Mouse (Mus musculus) leukemia stem cell, adult 10-12 weeks (primary cell): Measurements from ENCODE around the gene Klhl10. TPM values are rescaled to one million over a fixed set of nuclear protein-coding genes. Genes with fewer than 3 reads are reported as not detected.

Source experiments
- polyA plus RNA-seq: library from polyadenylated mRNA; stranded (reverse); fragments of >175 nt; gene quantifications from 2 replicates; pipeline ENCODE4 v1.2.3, GENCODE M21; 2012; ENCODE audit warnings: low replicate concordance

Klhl10 gene
- polyA plus RNA-seq: not detected in 2 replicates

DNA sequence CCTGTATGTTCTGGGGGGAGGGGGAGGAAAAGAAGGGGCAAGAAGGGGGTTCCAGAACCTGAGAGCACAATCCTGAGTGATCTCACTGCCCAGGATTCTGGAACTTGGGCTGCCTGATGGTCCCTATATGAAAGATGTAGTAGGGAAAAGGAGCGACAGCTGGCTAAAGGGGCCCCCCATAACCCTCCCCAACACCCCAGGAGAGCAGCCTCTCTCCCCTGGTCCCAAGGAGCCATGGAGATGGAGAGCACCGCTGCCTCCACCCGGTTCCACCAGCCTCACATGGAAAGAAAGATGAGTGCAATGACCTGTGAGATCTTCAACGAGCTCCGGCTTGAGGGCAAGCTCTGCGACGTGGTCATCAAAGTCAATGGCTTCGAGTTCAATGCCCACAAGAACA is at the start of gene Klhl10, which contains the start of gene Nt5c3b:
TSS of gene Klhl10 (plus strand) at position 121 of the 400 bp plus-strand sequence.
TSS of gene Nt5c3b (minus strand) at position 12 of the 400 bp plus-strand sequence.

GRCm38 (mm10) chr11:100397600-100398389 is 43.9 kb upstream of the Klhl10 start, which contains the start of gene Jup:
Jup (minus strand) TSS chr11:100397763.

GRCm38 (mm10) chr11:100414021-100414913 is 27.4 kb upstream of the Klhl10 start, which contains the start of gene P3h4:
P3h4 (minus strand) TSS chr11:100414836.

DNA sequence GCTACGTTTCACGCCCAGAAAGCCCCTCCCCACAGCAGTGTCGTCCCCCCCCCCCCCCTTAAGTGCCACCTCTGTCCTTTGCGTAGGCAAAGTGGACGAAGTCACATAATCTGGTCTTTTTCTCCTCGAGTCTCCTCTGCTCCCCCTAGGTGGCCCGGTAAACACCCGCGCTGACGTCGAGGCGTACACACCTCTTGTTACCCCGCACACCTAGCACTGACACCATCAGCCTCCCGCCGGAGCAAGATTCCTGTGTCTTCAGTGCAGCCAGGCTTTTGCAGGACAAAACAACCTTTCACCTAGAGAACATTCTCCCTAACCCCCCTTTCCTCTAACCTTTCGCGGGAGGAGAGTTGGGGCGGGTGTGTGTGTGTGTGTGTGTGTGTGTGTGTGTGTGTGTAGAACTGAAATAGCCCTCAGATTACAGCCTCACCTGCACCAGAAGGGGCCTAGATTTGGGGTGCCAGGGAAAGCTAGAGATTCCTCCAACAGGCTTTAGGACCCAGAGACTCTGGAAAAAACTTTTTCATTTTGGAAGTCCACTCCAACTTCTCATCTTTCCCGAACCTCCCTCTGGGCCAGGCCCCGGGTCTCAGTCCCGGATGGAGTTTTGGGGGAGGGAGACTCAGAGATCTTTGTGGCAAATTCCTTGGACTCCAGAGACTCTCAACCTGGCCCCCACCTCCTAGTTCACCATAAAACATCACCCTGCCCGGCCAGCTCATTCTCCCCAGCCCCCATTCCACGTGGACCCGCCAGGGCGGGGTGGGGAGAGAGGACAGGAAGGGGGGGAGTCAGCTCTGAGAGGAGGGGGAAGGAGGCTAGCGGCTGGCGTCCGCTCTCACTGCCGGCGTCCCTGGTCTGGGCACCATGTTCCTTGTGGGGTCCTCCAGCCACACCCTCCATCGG is 26.5 kb upstream of the Klhl10 start, which contains the start of gene Fkbp10:
TSS of gene Fkbp10 (plus strand) at position 784 of the 909 bp plus-strand sequence.

DNA sequence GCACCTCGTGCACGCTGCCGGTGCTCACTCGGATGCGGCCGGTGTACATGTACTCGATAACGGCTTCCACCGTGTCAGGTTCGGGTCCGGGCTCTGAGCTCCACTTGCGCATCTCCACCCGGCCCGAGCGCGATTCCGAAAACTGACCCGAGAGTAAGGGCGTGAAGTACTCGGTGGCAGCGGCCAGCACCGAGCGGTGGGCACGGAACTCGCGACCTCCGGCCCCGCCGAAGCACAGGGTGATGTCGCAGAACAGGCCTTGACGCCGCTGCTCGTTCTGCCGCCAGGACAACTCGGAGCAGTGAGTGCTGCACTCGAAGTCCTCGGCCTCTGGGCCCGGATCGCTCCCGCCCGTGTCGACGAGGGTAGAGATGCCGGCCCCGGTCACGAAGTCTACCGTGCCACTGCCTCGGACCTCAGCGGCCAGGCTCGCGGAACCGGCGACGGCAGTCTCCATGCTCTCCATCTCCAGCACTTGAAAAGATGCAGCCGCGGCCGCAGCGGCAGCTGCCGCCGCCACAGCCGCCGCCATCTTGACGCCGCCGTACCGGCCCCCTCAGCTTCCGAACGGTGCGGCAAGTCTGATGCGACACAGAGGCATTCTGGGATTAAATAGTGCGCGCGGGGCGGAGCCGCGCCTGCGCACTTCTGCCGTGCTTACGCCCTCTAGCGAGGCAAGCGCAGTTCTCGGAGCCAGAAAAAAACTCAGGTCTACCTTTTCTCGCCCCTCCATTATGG is 30.6 kb downstream of the Klhl10 start, which contains the start of gene Klhl11:
TSS of gene Klhl11 (minus strand) at position 545 of the 738 bp plus-strand sequence.

Other genes with a start within 250 kb of the Klhl10 start
- gene Krt9, start 248.7 kb upstream of the Klhl10 start, polyA plus RNA-seq: not detected in 2 replicates
- gene Krt14, start 234.4 kb upstream of the Klhl10 start, polyA plus RNA-seq: 0.23 and 0.48 TPM in 2 replicates
- not detected in 2 replicates for gene Krt16, start 193.0 kb upstream of the Klhl10 start, polyA plus RNA-seq
- 0.51 TPM in 1 of 2 replicates, not detected in the other for gene Krt17, start 180.9 kb upstream of the Klhl10 start, polyA plus RNA-seq
- gene Krt42, start 172.0 kb upstream of the Klhl10 start, polyA plus RNA-seq: not detected in 2 replicates
- 561 and 639 TPM in 2 replicates for gene Eif1, start 122.0 kb upstream of the Klhl10 start, polyA plus RNA-seq
- gene Gast, start 107.5 kb upstream of the Klhl10 start, polyA plus RNA-seq: not detected in 2 replicates
- gene Hap1, start 85.8 kb upstream of the Klhl10 start, polyA plus RNA-seq: 3.3 and 4.1 TPM in 2 replicates
- gene Jup, start 44.2 kb upstream of the Klhl10 start, polyA plus RNA-seq: 24.0 and 30.2 TPM in 2 replicates
- 0.80 and 1.4 TPM in 2 replicates for gene P3h4, start 27.1 kb upstream of the Klhl10 start, polyA plus RNA-seq
- gene Fkbp10, start 26.2 kb upstream of the Klhl10 start, polyA plus RNA-seq: 3.6 and 3.7 TPM in 2 replicates
- 58.2 and 66.2 TPM in 2 replicates for gene Nt5c3b, start 109 bp upstream of the Klhl10 start, polyA plus RNA-seq
- 2.6 and 3.0 TPM in 2 replicates for gene Klhl11, start 30.8 kb downstream of the Klhl10 start, polyA plus RNA-seq
- gene Acly, start 86.1 kb downstream of the Klhl10 start, polyA plus RNA-seq: 4.5 and 57.8 TPM in 2 replicates
- gene Ttc25, start 103.7 kb downstream of the Klhl10 start, polyA plus RNA-seq: not detected in 2 replicates
- 26.2 and 47.0 TPM in 2 replicates for gene Cnp, start 133.0 kb downstream of the Klhl10 start, polyA plus RNA-seq
- gene Nkiras2, start 177.3 kb downstream of the Klhl10 start, polyA plus RNA-seq: 15.7 and 34.6 TPM in 2 replicates
- gene Dnajc7, start 178.3 kb downstream of the Klhl10 start, polyA plus RNA-seq: 21.8 and 31.1 TPM in 2 replicates